Mouse (Mus musculus): Measurements from ENCODE around the gene Mycl.

Mycl gene

DNA sequence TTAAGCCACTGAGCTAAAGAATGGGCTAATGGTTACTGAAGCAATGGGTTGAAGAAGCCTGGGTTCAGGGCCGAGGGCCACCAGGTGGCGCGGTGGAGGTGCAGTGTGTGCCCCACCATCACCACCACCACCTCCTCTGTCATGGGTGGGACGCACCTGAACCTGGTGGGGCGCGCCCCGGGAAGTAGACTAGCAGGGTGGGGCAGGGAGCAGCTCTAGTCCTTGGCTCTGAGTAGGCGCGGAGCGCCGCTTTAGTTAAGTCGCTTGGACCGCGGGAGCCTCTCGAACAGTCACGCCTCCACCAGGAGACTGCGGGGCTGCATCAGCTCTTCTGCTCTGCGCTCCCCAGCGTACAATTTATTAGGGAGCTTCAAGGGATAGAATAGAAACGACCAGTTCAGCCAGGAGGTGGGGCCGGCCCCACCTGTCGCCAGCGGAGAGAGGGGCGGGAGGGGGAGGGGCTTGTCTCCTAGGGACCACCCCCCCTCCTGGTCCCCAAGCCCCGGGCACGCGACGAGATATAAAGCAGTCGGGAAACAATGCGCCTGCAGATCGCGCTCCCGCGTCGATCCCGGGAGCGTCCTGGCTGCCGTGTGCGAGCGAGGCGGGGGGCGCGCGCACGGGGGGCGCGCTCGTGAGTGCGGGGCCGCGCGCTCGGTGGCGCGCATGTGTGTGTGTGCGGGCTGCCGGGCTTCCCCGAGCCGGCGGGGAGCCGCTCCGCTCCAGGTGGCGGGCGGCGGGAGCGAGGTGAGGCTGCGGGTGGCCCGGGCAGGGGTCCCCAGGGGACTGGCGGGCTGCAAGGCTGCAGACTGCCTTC is at the start of gene Mycl:
Mycl (plus strand) TSS at position 249 of the 817 bp plus-strand sequence.
- peak; percentile 85 for DNase-seq (ENCODE audit: low spot score)

DNA sequence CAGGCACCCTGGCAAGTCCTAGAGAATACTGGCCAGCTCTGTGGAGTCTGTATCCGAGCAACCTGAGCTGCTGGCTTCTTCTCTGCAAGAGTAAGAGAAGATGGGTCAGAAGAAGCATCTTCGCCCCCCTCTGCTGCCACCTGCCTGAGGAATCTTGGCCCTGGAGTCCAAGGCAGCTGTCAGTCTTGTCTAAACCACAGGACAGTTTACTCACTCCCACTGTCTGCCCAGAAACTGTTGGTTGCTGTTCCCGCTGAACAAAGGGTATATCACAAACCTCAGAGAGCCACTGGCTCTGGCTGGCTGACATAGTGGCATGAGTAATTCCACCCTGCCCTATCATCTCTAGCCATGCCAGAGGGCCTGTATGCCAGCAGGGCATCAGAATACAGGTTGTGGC is 48.2 kb upstream of the Mycl start:
- DNase-seq (ENCODE audit: low spot score) = no peak

DNA sequence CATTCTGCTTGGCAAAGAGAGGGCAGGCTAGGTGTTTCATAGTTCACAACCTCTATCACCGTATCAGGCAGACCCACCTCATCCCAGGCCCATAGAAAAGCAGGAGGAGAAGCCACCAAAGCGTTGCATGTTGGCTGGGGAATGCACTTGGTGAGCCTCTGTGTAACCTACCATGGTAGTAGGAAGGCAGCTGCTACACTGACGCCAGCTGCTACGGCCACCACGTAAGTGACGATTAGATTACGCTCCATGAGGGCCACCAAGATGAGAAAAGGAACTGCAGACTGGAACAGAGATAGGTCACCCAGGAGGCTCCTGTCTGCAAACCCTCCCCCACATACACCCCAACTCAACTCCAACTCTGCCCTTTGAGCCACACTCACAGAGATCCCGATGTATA is 46.4 kb upstream of the Mycl start:
- no peak for DNase-seq (ENCODE audit: low spot score)

DNA sequence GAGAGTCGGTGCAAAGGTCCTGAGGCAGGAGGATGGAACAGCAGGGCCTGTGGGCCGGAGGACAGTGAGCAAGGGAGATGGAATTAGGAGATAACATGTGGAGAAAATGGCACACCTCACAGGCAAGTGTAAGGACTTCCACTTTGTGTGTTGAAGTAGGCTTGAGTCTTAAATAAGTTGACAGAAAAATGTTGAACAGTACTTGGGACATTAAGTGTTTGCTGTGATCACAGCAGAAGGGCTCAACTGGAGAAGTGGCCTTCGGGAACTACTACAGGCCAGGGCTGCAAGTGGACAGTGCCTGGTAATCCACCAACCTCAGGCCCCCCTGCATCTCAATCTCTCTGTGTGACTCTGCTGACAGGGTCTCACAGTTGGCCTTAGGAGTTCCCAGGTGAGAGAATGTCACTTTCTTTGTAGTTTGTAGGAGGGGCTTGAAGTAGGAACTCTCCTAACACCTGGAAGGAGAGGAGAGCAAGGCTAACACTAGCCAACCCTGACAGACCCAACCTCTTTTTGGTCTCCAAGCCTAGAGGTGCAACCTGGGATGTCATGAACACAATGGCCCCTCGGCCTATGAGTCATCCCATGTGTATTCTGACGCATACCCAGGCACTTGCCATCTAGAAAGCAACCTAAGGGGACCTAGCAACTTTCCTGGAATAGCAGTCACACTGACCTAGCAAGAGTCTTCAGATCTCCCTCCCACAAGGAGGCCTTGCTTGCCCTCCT is 40.6 kb upstream of the Mycl start:
- DNase-seq (ENCODE audit: low spot score) = no peak

DNA sequence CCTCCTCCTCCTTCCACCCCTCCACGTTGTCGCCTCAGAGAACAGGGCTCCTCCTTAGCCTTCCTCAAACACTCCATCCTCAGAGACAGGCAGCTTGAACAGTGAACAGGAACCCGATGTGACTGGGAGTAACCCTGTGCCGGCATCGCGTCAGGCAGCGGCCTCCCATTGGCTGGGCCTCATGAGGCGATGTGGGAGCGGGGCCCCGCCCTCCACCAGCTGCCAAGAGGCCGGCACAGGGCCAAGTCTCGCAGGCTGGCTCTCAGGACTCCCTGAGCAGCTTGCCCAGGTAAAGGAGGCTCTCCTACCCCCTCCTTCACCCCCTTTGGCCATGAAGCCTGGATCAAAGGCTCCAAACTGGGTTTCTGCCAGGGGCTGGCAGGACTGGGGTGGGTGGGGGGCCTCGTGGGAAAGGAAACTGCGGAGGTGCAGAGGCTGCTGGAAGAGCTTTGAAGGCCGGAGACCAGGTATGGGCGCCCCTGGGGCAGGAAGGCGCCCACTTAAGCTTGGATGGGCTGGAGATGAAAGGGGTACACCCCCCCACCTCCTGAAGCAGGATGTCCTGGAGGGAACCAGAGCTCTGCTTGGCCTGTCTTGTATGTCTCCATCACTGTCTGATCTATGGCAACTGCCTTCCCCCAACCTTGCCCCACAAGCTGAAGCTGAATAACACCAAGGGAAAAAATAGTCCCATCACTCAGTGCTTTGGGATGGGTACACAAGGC is 39.9 kb upstream of the Mycl start:
- peak; percentile 90 for DNase-seq (ENCODE audit: low spot score)

DNA sequence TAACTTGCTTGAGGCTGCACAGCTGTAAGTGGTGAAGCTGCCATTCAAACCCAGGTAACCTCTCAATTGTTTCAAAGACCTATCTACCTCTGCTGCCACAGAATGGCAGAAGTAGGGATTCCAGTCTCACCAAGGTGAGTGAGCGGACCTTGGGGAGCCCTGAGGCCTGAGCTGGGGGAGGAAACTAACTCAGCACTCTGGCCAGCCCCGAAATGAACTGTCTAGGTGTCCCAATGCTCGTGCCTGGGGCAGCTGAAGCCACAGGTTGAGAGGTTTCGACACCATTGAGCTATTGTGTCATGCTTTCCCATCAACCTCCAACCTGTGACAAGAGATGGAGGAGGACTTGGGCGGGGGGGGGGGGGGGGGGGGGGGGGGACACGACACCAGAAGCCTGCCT is 39.2 kb upstream of the Mycl start:
- no peak for DNase-seq (ENCODE audit: low spot score)

DNA sequence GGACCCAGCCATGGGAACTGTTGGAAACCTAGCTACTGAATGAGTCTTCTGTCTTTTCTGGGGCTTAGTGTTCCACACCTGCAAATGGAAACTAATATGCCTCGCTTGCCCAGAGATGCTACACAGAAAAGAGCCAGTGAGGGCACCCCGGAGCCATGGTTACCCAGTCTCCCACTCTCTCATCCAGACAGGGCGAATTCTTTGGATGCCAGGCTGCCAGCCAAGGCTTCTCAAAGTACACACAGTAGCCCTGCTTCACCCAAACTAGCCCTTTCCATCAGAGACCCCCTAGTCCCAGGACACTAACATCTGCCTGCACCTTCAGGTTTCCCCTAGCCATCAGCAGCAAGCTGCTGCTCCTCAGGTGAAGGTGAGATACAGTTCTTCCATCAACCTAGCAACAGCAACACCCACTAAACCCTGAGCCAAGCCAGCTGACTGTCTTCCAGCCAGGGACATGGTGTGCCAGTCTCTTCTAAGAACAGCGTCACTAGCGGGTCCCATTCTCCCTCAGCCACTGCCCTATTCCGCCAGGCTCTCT is 36.9 kb upstream of the Mycl start:
- peak; percentile 13 for DNase-seq (ENCODE audit: low spot score)

DNA sequence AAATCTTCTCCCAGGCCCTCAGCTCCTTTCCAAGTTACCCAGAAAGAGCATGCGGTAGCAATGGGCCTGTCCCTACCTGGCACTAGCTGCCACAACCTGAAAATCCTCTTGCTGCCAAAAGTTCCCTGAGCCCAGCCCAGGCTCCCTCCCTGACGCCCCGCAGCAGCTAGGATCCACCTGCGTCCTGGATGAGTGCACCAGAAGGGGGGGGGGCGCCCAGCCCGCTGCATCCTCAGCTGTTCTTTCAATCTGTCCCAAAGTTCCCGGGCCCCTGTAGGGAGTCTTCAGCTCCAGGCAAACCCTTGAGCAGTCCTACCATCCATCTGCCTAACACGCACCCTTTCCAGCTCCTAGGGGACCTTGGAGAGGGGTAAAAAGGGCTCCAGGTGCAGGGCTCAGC is 35.6 kb upstream of the Mycl start:
- DNase-seq (ENCODE audit: low spot score) = no peak

DNA sequence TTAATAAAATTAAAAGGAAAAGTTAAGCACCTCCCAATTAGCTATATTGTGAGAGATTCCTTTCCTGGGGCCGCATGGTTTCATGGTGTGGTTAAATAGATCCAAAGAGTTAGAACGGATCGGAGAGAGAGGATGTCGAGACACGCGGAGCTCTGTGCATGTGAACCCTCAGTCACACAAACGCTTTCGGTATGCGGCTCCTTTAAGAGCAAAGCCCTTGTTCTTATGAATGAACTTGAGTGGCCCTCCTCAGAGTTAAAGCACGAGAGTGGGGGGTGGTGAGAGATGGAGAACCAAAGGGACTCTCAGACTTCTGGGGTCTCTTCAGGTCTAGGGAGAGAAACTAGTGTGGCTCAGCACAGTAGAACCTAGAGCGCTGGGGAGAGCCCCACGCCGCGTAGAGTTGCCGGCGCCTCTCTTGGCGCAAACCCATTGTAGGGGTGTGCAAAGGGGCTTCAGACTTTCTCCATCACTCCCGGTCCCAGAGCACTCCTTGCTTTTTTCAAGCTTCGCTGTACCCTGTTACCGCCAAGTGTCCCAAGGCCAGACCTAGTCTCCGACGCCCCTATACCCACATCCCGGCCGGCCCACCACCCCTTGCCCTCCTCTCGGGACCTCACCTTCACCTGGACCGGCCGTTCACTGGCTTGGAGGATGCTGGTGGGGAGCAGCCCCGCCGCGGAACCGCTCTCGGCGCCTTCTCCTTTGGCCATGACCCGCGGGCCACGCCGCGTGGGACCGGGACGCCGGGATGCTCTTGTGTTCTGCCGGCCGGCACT is 34.9 kb upstream of the Mycl start:
- no peak for DNase-seq (ENCODE audit: low spot score)

DNA sequence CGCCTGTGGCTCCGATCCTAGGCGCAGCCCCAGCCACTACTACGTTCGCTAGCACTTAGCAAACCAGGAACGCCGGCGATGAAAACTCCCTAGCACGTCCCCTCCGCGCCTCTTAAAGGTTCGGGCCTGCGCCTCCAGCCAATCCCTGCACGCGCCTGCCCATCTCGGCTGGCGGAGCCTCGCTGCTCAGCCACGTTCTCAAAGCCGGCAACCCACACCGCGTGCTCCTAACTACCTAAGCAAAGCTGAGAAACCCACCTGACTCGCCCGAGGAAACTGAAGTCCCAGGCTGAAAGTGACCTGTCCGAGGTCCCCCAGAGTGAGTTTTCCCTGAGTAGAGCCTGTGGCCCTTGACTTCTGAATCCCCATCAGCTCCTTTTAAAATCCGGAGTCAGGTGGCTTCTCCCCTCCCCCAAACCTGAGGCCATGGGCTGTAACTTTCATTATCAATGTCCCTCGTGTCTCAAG is 34.3 kb upstream of the Mycl start, which contains the start of gene Mfsd2a:
Mfsd2a (minus strand) TSS at position 89 of the 468 bp plus-strand sequence.
- DNase-seq (ENCODE audit: low spot score) = peak; percentile 82

DNA sequence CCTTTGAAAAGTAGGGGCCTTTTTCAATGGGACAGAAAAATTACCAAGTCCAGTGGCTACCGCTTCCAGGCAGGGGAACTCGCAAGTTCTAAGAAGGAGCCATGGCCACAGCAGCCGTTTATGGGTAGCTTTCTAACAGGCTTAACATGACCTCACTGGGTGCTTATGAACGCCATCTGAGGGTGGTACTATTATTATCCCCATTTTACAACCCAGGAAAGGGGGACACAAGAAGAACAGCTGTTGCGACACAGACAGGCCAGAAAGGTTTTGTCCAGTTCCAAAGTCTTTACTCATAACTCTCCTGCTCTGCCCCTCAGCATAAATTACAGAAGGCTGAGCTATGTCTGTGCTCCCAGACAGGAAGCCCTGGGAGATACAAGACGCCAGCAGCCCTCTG is 33.9 kb upstream of the Mycl start:
- DNase-seq (ENCODE audit: low spot score) = no peak

DNA sequence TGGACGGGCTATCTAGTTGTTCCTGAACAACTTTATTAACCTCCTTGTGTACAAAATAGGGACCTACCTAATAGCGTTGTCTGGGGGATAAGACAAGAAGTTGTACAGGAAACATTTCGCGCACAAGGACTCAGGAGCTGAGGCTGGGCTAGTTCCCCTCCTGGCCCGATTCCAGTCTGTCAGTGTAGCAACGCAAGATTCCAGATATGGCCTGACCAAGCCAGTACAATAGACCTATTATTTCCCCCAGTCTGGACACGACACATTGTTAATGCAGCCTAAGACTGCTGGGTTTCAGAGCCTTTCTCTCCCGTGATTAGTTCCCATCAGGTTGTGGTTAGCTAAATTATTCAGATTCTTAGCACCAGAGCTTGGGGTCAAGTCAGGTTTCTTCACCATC is 32.7 kb upstream of the Mycl start:
- no peak for DNase-seq (ENCODE audit: low spot score)

DNA sequence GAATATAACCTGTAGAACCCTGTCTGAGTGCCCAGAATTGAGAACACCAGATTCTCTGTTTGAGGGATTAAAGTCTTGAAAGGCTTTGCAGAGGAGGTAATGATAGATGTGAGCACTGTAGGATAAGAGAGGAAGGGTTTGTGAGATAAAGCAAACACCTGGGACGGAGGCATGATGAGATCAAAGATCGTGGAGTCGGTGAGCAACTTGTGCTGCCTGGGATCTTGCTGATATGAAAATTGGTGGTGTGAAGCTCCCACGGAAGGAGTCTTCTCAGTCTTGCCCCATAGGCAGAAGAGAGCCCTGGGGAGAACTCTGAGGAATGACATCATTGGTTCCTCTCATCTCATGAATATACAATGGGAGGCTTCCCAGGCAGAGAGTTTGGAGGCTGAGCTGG is 27.3 kb upstream of the Mycl start:
- DNase-seq (ENCODE audit: low spot score) = no peak

DNA sequence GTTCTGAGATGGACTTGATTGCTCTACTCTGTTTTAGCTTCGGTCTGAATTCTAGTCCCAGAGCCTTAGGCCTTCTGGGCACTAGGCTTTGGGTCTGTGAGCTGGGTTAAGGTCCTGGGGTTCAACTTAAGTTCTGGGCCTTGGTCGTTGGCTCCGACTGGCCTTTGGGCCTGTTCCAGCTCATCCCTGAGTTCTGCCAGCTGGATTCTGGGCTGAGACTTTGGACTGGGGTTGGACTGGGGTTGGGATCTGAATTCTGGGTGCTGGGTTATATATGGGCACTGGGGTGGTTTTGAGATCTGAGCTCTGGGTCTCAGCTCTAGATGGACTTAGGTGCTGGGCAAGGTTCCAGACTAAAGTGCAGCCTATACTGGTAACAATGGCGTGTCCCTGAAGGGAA is 24.3 kb upstream of the Mycl start:
- no peak for DNase-seq (ENCODE audit: low spot score)

DNA sequence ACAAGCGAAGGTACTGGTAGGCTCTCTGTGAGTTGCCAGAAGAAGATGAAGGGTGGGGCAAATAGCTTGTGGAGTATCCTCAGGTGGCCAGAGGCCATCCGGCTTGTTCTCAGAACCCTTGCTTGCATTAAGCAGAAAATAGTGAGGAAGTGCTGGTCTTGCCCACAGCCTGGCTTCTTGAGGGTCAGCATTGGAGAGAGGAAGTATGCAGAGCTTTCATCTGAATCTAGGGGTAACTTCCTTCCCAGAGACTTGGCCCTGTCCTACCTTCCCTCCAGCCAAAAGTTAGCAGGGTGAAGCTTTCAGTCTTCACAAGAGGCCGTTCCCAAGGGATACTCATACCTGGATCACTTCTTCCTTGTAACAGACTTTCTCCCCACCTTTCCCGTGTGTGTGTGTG is 23.8 kb upstream of the Mycl start:
- DNase-seq (ENCODE audit: low spot score) = no peak

DNA sequence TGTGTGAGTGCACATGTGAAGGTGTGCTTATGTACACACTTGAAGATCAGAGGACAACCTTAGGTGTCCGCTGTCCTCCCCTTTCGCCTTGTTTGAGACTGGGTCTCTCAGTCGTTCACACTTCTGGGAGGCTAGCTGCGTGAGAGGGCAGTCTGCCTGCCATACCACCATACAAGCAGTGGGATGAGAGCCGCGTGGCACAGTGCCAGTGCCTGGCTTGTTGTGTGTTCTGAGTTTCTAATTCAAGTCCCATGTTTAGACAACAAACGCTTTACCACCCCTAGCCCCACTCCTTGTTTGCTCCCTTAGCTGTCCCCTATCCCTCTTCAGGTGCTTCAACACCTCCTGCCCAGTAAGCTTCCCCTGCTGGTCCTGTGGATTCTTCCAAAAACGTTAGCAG is 23.4 kb upstream of the Mycl start:
- DNase-seq (ENCODE audit: low spot score) = no peak

DNA sequence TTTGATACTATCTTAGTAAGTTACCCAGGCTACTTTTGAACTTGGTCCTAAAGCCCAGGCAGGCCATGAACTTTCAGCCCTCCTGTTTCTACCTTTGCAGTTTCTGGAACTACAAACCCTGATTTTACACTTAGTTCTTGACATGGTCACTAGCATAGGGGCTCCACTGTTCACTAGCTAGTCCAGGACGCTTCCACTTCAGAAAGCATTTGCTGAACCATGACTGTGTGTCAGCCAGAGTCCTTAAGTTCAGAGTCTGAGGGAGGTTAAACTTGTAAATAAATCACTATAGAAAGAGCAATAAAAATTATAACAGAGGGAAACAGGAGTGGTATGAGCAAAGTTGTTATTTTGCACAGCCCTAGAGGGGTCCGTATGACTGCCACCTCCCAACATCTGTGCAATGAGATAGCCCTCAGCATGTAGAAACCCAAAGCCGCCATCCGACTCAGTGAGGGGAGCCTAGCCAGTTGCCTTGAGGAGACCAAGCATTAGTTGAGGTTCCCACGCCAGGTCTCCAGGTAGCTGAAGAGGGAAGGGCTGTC is 20.4 kb upstream of the Mycl start:
- DNase-seq (ENCODE audit: low spot score) = no peak

DNA sequence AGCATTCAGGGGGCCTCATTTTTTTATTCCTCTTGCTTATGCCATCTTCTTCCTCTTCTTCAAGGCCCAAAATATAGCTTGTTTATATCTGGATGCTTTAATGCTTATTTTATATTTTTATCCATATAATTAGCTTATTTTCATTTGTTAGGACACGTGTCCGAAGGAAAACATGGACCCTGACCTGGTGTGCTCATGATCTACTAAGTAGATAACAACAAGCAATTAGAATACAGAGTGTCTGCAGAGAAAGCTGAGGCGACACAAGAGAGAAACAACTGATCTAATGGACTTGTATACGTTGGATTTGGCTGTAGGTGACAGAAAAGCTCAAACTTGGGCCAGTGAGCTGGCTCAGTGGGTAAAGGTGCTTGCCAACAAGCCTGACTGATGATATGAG is 18.6 kb upstream of the Mycl start:
- no peak for DNase-seq (ENCODE audit: low spot score)

DNA sequence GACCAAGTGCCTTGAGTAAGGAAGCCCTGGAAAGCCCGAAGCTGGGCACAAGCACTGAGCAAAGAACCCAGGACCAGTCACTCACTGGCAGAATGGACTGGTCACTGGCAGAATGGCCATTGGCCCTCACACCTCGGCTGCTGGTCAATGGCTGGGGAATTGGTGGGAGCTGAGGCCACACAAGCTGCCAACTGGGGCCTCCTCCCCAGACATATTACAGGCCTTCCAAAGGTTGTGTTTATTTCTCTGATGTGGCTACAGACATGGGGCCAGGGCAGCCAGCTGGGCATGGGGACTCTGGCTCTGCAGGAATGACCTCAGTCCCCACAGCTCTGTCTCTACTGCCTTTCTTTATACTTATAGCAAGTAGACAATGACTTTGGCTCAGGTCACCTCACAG is 16.6 kb upstream of the Mycl start:
- no peak for DNase-seq (ENCODE audit: low spot score)

DNA sequence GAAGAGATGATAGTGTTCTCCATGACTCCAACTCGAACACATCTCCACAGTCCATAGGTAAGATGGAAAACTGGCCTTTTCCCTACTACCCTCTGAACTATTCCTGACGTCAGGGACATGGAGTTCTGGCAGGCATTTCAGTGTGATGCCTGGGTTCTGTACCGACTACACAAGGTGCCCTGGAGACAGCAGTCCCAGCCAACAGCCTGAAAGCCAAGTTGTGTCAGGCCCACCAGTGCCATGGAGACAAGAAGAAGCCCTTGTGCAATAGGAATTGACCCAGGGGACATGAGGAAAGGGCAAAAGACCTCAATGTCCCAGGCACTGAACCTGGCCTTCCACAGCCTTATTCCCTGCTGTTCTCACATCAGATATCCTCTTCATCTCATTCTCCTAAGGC is 15.6 kb upstream of the Mycl start:
- no peak for DNase-seq (ENCODE audit: low spot score)

DNA sequence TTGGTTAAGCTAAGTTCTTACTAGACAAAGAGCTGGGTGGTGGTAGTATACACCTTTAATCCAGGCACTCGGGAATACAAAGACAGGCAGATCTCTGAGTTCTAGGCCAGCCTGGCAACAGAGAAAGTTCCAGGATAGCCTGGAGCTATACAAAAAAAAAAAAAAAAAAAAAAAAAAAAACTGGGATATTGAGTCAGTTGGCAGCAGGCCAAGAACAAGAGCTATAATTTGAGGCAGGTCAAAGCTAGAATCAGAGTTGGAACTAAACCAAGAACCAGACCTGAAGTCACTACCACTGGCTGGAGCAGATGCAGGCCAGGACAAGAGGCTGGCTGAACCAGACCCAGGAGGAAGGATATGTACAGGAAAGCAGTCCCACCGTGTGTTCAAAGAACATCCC is 14.8 kb upstream of the Mycl start:
- no peak for DNase-seq (ENCODE audit: low spot score)
